Mouse (Mus musculus): Measurements from ENCODE around the gene Arid1b. TPM values are rescaled to one million over a fixed set of nuclear protein-coding genes. Genes with fewer than 3 reads are reported as not detected.

The Arid1b gene
- polyA plus RNA-seq, 1 experiment: 13.3 TPM

DNA sequence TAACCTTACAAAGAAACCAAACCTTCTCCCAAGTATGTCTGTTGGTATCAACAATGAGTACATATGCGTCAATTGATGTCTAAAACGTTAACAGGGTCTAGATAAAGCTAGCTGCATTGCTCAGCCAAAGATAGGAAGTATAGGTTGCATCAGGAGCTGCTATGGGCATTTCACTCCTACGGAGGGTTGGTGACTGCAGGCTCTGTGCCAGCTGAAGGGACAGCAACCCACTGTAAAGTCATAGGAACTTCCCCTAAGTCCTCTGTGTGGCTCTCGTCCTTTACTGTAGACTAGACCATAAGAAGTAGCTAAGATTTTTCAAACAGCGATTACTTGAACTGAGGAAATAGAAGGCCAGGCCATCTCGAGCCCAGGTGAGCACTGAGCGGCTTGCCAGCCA is 316.9 kb downstream of the Arid1b start:
- H3K4me1 ChIP-seq: peaks cover 68% of the 10 kb centered on the region
- H3K9me3 ChIP-seq: no peaks in the 10 kb centered on the region
- H3K27me3 ChIP-seq (replicated peaks): no peaks in the 10 kb centered on the region
- TF ChIP-seq GATA1 (IDR thresholded peaks at IDR 0.05; ENCODE audit: borderline replicate concordance, low read length) (no peak), FLI1 (IDR thresholded peaks at IDR 0.05; ENCODE audit: low read length) (no peak)
- no peak overlapping the region for H3K4me3 ChIP-seq (replicated peaks)
- peaks cover 82% of the 10 kb centered on the region for H3K36me3 ChIP-seq (replicated peaks; ENCODE audit: low read length)

- no peaks in the 10 kb centered on the region for H3K27me3 ChIP-seq (replicated peaks)
- no peak for TF ChIP-seq GATA1 (IDR thresholded peaks at IDR 0.05; ENCODE audit: borderline replicate concordance, low read length)
- no peak for TF ChIP-seq FLI1 (IDR thresholded peaks at IDR 0.05; ENCODE audit: low read length)
- H3K9me3 ChIP-seq: no peaks in the 10 kb centered on the region
- H3K4me1 ChIP-seq: peaks cover 75% of the 10 kb centered on the region
- no peak overlapping the region for H3K4me3 ChIP-seq (replicated peaks)
- peaks cover 82% of the 10 kb centered on the region for H3K36me3 ChIP-seq (replicated peaks; ENCODE audit: low read length)
Measured at GRCm38 (mm10) chr17:5312307-5312706, 318.2 kb downstream of the Arid1b start.

- no peaks in the 10 kb centered on the region for H3K27me3 ChIP-seq (replicated peaks)
- TF ChIP-seq FLI1 (IDR thresholded peaks at IDR 0.05; ENCODE audit: low read length) (no peak), GATA1 (IDR thresholded peaks at IDR 0.05; ENCODE audit: borderline replicate concordance, low read length) (no peak)
- no peaks in the 10 kb centered on the region for H3K9me3 ChIP-seq
- H3K4me3 ChIP-seq (replicated peaks): no peak overlapping the region
- peaks cover 70% of the 10 kb centered on the region for H3K4me1 ChIP-seq
- peaks cover 82% of the 10 kb centered on the region for H3K36me3 ChIP-seq (replicated peaks; ENCODE audit: low read length)
Measured at GRCm38 (mm10) chr17:5314735-5315134, 320.6 kb downstream of the Arid1b start.

DNA sequence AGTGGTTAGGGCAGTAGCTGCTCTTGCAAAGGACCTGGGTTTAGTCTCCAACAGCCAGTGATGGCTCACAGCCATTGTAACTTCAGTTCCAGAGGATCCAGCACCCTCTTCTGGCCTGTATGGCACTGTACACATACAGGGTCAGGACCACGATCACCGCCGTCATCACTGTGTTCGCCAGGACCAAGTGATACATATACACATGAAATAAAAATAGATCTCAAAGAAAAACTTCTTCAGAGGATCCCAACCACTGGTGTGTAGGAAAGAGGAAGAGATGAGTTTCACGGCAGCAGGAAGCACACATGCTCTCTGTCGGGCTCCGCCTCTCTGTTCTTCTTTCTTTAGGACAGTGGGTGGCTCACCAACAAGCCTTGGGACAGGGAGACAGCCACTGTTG is 322.4 kb downstream of the Arid1b start:
- Histone ChIP-seq H3K4me1 (peaks cover 65% of the 10 kb centered on the region), H3K27me3 (replicated peaks) (no peaks in the 10 kb centered on the region), H3K36me3 (replicated peaks; ENCODE audit: low read length) (peaks cover 85% of the 10 kb centered on the region), H3K9me3 (no peaks in the 10 kb centered on the region), H3K4me3 (replicated peaks) (peak overlapping the region; percentile 56)
- no peak for TF ChIP-seq FLI1 (IDR thresholded peaks at IDR 0.05; ENCODE audit: low read length)
- TF ChIP-seq GATA1 (IDR thresholded peaks at IDR 0.05; ENCODE audit: borderline replicate concordance, low read length): no peak

DNA sequence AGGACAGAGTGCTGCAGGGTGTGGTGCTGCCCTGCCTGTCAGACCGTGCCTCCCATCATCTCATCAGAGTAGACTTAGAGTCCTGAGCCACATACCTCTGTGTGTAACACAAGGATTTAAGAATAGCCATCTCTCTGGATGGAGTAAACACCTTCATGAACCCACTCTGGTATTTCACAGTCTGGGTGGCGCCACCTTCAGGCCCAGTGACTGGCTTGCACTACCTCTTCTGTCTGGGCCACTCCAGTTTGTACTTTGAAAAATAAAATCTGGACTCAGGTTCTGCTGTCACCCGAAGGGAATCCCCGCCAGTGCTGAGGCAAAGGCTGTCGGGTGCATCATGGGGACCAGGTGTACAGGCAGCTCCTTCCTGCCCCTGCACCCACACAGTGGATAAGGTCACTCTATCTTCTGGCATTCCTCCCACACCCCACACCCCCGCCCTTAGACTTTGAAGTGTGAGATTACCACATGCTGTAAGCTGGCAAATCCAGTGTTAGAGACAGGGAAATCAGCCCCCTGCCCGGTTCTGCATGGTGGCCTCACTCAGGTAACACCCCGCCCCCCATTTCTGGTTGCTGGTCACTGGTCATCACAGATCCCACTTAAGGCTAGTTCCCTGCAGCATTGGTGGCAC is 327.6 kb downstream of the Arid1b start:
- Histone ChIP-seq H3K4me3 (replicated peaks) (no peak overlapping the region), H3K9me3 (no peaks in the 10 kb centered on the region), H3K27me3 (replicated peaks) (no peaks in the 10 kb centered on the region), H3K36me3 (replicated peaks; ENCODE audit: low read length) (peaks cover 86% of the 10 kb centered on the region), H3K4me1 (peaks cover 85% of the 10 kb centered on the region)
- TF ChIP-seq FLI1 (IDR thresholded peaks at IDR 0.05; ENCODE audit: low read length) (no peak), GATA1 (IDR thresholded peaks at IDR 0.05; ENCODE audit: borderline replicate concordance, low read length) (no peak)

DNA sequence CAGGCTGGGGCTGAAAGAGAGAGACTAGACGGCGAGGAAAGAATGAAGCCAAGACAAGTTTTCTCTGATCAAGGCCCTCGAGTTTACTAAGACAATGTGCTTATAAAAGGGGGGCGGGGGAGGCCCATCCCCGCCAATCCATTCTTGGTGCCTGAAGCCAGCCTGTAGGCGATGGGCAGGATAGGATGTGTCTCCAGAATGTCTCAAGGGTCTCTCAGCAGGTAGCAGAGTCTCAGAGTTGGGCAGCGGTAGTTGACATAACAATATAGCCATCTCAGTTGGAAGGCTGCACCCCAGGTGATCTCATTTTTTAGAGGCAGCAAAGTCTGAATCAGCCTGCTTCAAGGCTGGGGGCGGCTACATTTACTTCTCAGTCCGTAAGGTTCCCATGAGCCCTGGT is 328.5 kb downstream of the Arid1b start:
- TF ChIP-seq GATA1 (IDR thresholded peaks at IDR 0.05; ENCODE audit: borderline replicate concordance, low read length) (no peak), FLI1 (IDR thresholded peaks at IDR 0.05; ENCODE audit: low read length) (no peak)
- peaks cover 77% of the 10 kb centered on the region for H3K36me3 ChIP-seq (replicated peaks; ENCODE audit: low read length)
- no peak overlapping the region for H3K4me3 ChIP-seq (replicated peaks)

GRCm38 (mm10) chr17:5323746-5324145 is 329.6 kb downstream of the Arid1b start:
- peak overlapping the region; percentile 15 for H3K4me3 ChIP-seq (replicated peaks)
- H3K27me3 ChIP-seq (replicated peaks): no peaks in the 10 kb centered on the region
- H3K4me1 ChIP-seq: peaks cover 85% of the 10 kb centered on the region
- TF ChIP-seq FLI1 (IDR thresholded peaks at IDR 0.05; ENCODE audit: low read length): no peak
- no peak for TF ChIP-seq GATA1 (IDR thresholded peaks at IDR 0.05; ENCODE audit: borderline replicate concordance, low read length)
- peaks cover 70% of the 10 kb centered on the region for H3K36me3 ChIP-seq (replicated peaks; ENCODE audit: low read length)
- H3K9me3 ChIP-seq: no peaks in the 10 kb centered on the region

More for the DNA sequence above, 328.5 kb downstream of the Arid1b start:
- no peaks in the 10 kb centered on the region for H3K9me3 ChIP-seq
- no peaks in the 10 kb centered on the region for H3K27me3 ChIP-seq (replicated peaks)
- peaks cover 85% of the 10 kb centered on the region for H3K4me1 ChIP-seq

DNA sequence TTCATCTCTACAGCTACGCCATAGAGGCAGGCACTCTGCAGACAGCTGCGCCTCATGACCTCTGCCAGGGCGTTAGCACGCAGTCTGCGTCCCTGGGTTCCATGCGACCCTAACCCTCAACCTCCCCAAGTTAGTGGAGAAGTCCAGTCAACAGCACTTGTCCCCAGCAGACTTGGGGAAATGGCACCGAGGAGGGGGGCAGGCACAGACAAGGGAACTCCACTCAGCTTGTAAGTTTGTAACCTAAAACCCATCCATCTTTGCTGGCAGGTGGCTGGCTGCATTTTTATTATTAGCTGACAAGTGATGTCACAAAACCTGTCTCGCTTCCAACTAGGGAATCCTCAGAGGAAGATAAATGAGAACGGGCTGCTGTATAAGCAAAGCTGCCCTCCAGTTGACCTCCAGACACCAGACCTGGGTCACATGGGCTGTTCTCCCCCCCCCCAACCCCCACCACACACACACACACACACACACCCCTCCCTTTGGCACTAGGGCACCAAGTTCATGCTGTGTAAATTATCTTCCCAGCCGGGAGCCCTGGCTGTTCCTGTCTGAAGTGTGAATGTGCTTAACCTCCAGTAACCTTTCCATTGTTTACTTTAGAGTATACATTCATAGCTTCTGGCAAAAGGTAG is 330.2 kb downstream of the Arid1b start:
- TF ChIP-seq GATA1 (IDR thresholded peaks at IDR 0.05; ENCODE audit: borderline replicate concordance, low read length): no peak
- TF ChIP-seq FLI1 (IDR thresholded peaks at IDR 0.05; ENCODE audit: low read length): no peak
- Histone ChIP-seq H3K4me1 (peaks cover 90% of the 10 kb centered on the region), H3K9me3 (no peaks in the 10 kb centered on the region), H3K4me3 (replicated peaks) (peak overlapping the region; percentile 71), H3K36me3 (replicated peaks; ENCODE audit: low read length) (peaks cover 69% of the 10 kb centered on the region), H3K27me3 (replicated peaks) (no peaks in the 10 kb centered on the region)

GRCm38 (mm10) chr17:5326689-5327088 is 332.6 kb downstream of the Arid1b start:
- H3K9me3 ChIP-seq: no peaks in the 10 kb centered on the region
- peaks cover 100% of the 10 kb centered on the region for H3K4me1 ChIP-seq
- H3K27me3 ChIP-seq (replicated peaks): no peaks in the 10 kb centered on the region
- peak overlapping the region; percentile 85 for H3K4me3 ChIP-seq (replicated peaks)
- no peak for TF ChIP-seq FLI1 (IDR thresholded peaks at IDR 0.05; ENCODE audit: low read length)
- no peak for TF ChIP-seq GATA1 (IDR thresholded peaks at IDR 0.05; ENCODE audit: borderline replicate concordance, low read length)
- H3K36me3 ChIP-seq (replicated peaks; ENCODE audit: low read length): peaks cover 70% of the 10 kb centered on the region

GRCm38 (mm10) chr17:5327480-5328180 is 333.5 kb downstream of the Arid1b start:
- H3K4me3 ChIP-seq (replicated peaks): peak overlapping the region; percentile 72
- peaks cover 70% of the 10 kb centered on the region for H3K36me3 ChIP-seq (replicated peaks; ENCODE audit: low read length)

More at GRCm38 (mm10) chr17:5327480-5328180, 333.5 kb downstream of the Arid1b start:
- Histone ChIP-seq H3K9me3 (no peaks in the 10 kb centered on the region), H3K27me3 (replicated peaks) (no peaks in the 10 kb centered on the region), H3K4me1 (peaks cover 100% of the 10 kb centered on the region)
- peak; percentile 77; the same call in 1 of the 3 replicates for TF ChIP-seq GATA1 (IDR thresholded peaks at IDR 0.05; ENCODE audit: borderline replicate concordance, low read length)
- TF ChIP-seq FLI1 (IDR thresholded peaks at IDR 0.05; ENCODE audit: low read length): peak; percentile 72; the same call in 1 of the 2 replicates

All from megakaryocyte, embryonic 14.5 days (primary cell).